Comparison of ENCODE assay signal across 1 mouse cellular context in the genomic region with DNA sequence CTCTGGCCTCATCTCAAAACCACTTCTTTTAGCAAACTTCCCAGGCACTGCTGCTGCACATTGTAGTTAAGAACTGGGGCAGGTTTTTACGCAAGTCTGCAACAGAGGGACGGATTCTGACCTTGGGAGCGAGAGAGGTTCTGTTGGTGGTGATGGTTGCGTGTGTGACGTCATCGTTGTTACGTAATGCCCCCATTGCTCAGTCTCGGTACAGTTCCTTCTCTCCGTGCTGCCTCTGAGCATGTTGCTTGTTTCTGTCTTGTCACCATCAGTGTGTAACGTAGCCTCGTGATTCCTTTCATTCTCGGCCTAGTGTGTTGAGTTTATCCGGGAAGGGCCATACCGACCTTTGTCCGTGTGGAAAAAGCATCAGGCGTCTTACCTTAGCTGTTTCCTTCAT.
TF ChIP-seq lines count a peak whose summit lies in the region.

No protein-coding gene starts in this region.

TF ChIP-seq in MEL, 35 proteins besides CTCF, POLR2A, EP300 and RAD21 (continued from another document):
- no peak for TF ChIP-seq USF2 (IDR thresholded peaks at IDR 0.05; ENCODE audit: borderline replicate concordance in 1 of 2, insufficient read depth in 1 of 2, low read depth in 1 of 2, low read length in 2 of 2)
- TF ChIP-seq MYC (IDR thresholded peaks at IDR 0.05; ENCODE audit: low read depth, low read length) = no peak
- TF ChIP-seq BHLHE40 (IDR thresholded peaks at IDR 0.05; ENCODE audit: borderline replicate concordance, low read depth, low read length) = no peak
- TF ChIP-seq TAL1 (IDR thresholded peaks at IDR 0.05; ENCODE audit: low read length) = peak; percentile 45
- TF ChIP-seq CHD1 (IDR thresholded peaks at IDR 0.05; ENCODE audit: low read depth, low read length) = no peak
- 0 out of 2 replicates have a peak, but pooled peaks have one; percentile 57 for TF ChIP-seq MXI1 (IDR thresholded peaks at IDR 0.05; ENCODE audit: low read depth, low read length)
- peak; percentile 72; the same call in 1 of the 2 replicates for TF ChIP-seq GABPA (IDR thresholded peaks at IDR 0.05; ENCODE audit: low read depth, low read length)
- TF ChIP-seq HCFC1 (IDR thresholded peaks at IDR 0.05; ENCODE audit: low read depth, low read length) = peak; percentile 43; the same call in 1 of the 2 replicates
- TF ChIP-seq ETS1 (IDR thresholded peaks at IDR 0.05; ENCODE audit: low read depth, low read length) = peak; percentile 89
- TF ChIP-seq CHD2 (IDR thresholded peaks at IDR 0.05; ENCODE audit: low read length) = no peak
- TF ChIP-seq ZMIZ1 (IDR thresholded peaks at IDR 0.05; ENCODE audit: low read depth, low read length) = no peak
- no peak for TF ChIP-seq ZNF384 (IDR thresholded peaks at IDR 0.05; ENCODE audit: low read depth, low read length)
